Mouse (Mus musculus): Measurements from ENCODE around the gene Cep162. TPM values are rescaled to one million over a fixed set of nuclear protein-coding genes. Genes with fewer than 3 reads are reported as not detected.

Gene Cep162
- polyA plus RNA-seq, 1 experiment from 2014 or later = 8.3 TPM

GRCm38 (mm10) chr9:87187336-87187735, 68.0 kb downstream of the Cep162 start:
- Histone ChIP-seq H3K36me3 (ENCODE audit: insufficient read depth) (peaks cover 21% of the 10 kb centered on the region), H3K9me3 (ENCODE audit: low read depth, low read length) (peaks cover 6% of the 10 kb centered on the region; the same call in 1 of the 2 replicates), H3K9ac (no peak overlapping the region), H3K27ac (ENCODE audit: low read depth) (no peak overlapping the region), H3K27me3 (ENCODE audit: insufficient read depth, low read length) (no peaks in the 10 kb centered on the region), H3K4me3 (ENCODE audit: low read depth, low read length) (no peak overlapping the region), H3K4me1 (ENCODE audit: insufficient read depth) (no peaks in the 10 kb centered on the region), H3K4me2 (no peak overlapping the region)
- 85% methylated on average over 4 of the region's 4 CpGs for WGBS
- TF ChIP-seq CTCF (IDR thresholded peaks at IDR 0.05; ENCODE audit: low read depth) = no peak
- no peak for ATAC-seq (ENCODE audit: insufficient read depth)
- no peak for DNase-seq

GRCm38 (mm10) chr9:87182231-87182630, 73.1 kb downstream of the Cep162 start:
- Histone ChIP-seq H3K9ac (no peak overlapping the region), H3K27me3 (ENCODE audit: insufficient read depth, low read length) (no peaks in the 10 kb centered on the region), H3K4me3 (ENCODE audit: low read depth, low read length) (no peak overlapping the region), H3K36me3 (ENCODE audit: insufficient read depth) (no peaks in the 10 kb centered on the region), H3K27ac (ENCODE audit: low read depth) (no peak overlapping the region), H3K9me3 (ENCODE audit: low read depth, low read length) (no peaks in the 10 kb centered on the region), H3K4me1 (ENCODE audit: insufficient read depth) (no peaks in the 10 kb centered on the region), H3K4me2 (no peak overlapping the region)
- 81% methylated on average over 10 of the region's 10 CpGs for WGBS
- ATAC-seq (ENCODE audit: insufficient read depth) = no peak
- DNase-seq = no peak
- no peak for TF ChIP-seq CTCF (IDR thresholded peaks at IDR 0.05; ENCODE audit: low read depth)

GRCm38 (mm10) chr9:87178534-87178933, 76.8 kb downstream of the Cep162 start:
- Histone ChIP-seq H3K9ac (no peak overlapping the region), H3K4me2 (no peak overlapping the region), H3K27me3 (ENCODE audit: insufficient read depth, low read length) (no peaks in the 10 kb centered on the region), H3K9me3 (ENCODE audit: low read depth, low read length) (no peaks in the 10 kb centered on the region), H3K4me1 (ENCODE audit: insufficient read depth) (no peaks in the 10 kb centered on the region), H3K27ac (ENCODE audit: low read depth) (no peak overlapping the region), H3K36me3 (ENCODE audit: insufficient read depth) (no peaks in the 10 kb centered on the region), H3K4me3 (ENCODE audit: low read depth, low read length) (no peak overlapping the region)
- DNase-seq = no peak
- no peak for ATAC-seq (ENCODE audit: insufficient read depth)
- no peak for TF ChIP-seq CTCF (IDR thresholded peaks at IDR 0.05; ENCODE audit: low read depth)
- 27% methylated on average over 7 of the region's 7 CpGs for WGBS

- TF ChIP-seq CTCF (IDR thresholded peaks at IDR 0.05; ENCODE audit: low read depth) = no peak
- ATAC-seq (ENCODE audit: insufficient read depth) = no peak
- no peak overlapping the region for H3K4me2 ChIP-seq
- no peak overlapping the region for H3K9ac ChIP-seq
- H3K36me3 ChIP-seq (ENCODE audit: insufficient read depth) = no peaks in the 10 kb centered on the region
- WGBS = 72% methylated on average over 3 of the region's 3 CpGs
- no peaks in the 10 kb centered on the region for H3K4me1 ChIP-seq (ENCODE audit: insufficient read depth)
- no peak for DNase-seq
- no peak overlapping the region for H3K4me3 ChIP-seq (ENCODE audit: low read depth, low read length)
- no peak overlapping the region for H3K27ac ChIP-seq (ENCODE audit: low read depth)
- H3K9me3 ChIP-seq (ENCODE audit: low read depth, low read length) = no peaks in the 10 kb centered on the region
- no peaks in the 10 kb centered on the region for H3K27me3 ChIP-seq (ENCODE audit: insufficient read depth, low read length)
These were observed 83.8 kb downstream of the Cep162 start for GRCm38 (mm10) chr9:87171517-87171916.

GRCm38 (mm10) chr9:87170891-87171290, 84.4 kb downstream of the Cep162 start:
- no peaks in the 10 kb centered on the region for H3K27me3 ChIP-seq (ENCODE audit: insufficient read depth, low read length)
- no peak overlapping the region for H3K9ac ChIP-seq
- no peak overlapping the region for H3K27ac ChIP-seq (ENCODE audit: low read depth)
- no peak overlapping the region for H3K4me3 ChIP-seq (ENCODE audit: low read depth, low read length)
- no peaks in the 10 kb centered on the region for H3K4me1 ChIP-seq (ENCODE audit: insufficient read depth)
- 86% methylated on average over 3 of the region's 3 CpGs for WGBS
- ATAC-seq (ENCODE audit: insufficient read depth) (no peak), DNase-seq (no peak)
- H3K4me2 ChIP-seq = no peak overlapping the region
- no peaks in the 10 kb centered on the region for H3K9me3 ChIP-seq (ENCODE audit: low read depth, low read length)
- no peak for TF ChIP-seq CTCF (IDR thresholded peaks at IDR 0.05; ENCODE audit: low read depth)
- no peaks in the 10 kb centered on the region for H3K36me3 ChIP-seq (ENCODE audit: insufficient read depth)

GRCm38 (mm10) chr9:87169144-87169543, 86.2 kb downstream of the Cep162 start:
- no peaks in the 10 kb centered on the region for H3K9me3 ChIP-seq (ENCODE audit: low read depth, low read length)
- WGBS = 84% methylated on average over 12 of the region's 12 CpGs
- no peak for ATAC-seq (ENCODE audit: insufficient read depth)

GRCm38 (mm10) chr9:87168051-87168450, 87.3 kb downstream of the Cep162 start:
- DNase-seq (no peak), ATAC-seq (ENCODE audit: insufficient read depth) (no peak)
- 57% methylated on average over 3 of the region's 3 CpGs for WGBS
- TF ChIP-seq CTCF (IDR thresholded peaks at IDR 0.05; ENCODE audit: low read depth) = no peak
- H3K4me3 ChIP-seq (ENCODE audit: low read depth, low read length) = no peak overlapping the region
- H3K9me3 ChIP-seq (ENCODE audit: low read depth, low read length) = no peaks in the 10 kb centered on the region
- H3K27ac ChIP-seq (ENCODE audit: low read depth) = no peak overlapping the region
- H3K36me3 ChIP-seq (ENCODE audit: insufficient read depth) = no peaks in the 10 kb centered on the region
- no peaks in the 10 kb centered on the region for H3K4me1 ChIP-seq (ENCODE audit: insufficient read depth)
- H3K27me3 ChIP-seq (ENCODE audit: insufficient read depth, low read length) = no peaks in the 10 kb centered on the region
- no peak overlapping the region for H3K9ac ChIP-seq
- H3K4me2 ChIP-seq = no peak overlapping the region

More at GRCm38 (mm10) chr9:87169144-87169543, 86.2 kb downstream of the Cep162 start:
- Histone ChIP-seq H3K4me2 (no peak overlapping the region), H3K27ac (ENCODE audit: low read depth) (no peak overlapping the region), H3K4me1 (ENCODE audit: insufficient read depth) (no peaks in the 10 kb centered on the region), H3K4me3 (ENCODE audit: low read depth, low read length) (no peak overlapping the region), H3K27me3 (ENCODE audit: insufficient read depth, low read length) (no peaks in the 10 kb centered on the region), H3K9ac (no peak overlapping the region), H3K36me3 (ENCODE audit: insufficient read depth) (no peaks in the 10 kb centered on the region)
- DNase-seq = no peak
- TF ChIP-seq CTCF (IDR thresholded peaks at IDR 0.05; ENCODE audit: low read depth) = no peak

All from lung, embryonic 14.5 days (tissue).